In the genomic region with DNA sequence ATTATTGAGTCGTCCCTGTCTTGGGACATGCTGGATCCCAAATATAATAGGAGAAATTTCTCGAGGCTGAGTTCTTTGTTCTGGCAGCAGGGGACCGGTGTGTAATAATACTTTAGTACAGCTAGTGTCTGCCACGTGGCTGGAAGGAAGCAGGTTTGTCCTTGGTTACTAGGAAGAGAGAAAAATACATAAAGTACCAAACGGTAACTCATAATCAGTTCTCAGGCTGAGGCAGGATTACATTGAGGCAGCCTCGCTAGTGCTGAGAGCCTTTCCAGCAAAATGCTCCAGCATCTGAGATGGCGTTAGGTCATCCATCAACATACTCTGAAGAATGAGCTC, we compare ENCODE assay signal across 13 mouse cellular contexts. TPM values are rescaled to one million over a fixed set of nuclear protein-coding genes. Genes with fewer than 3 reads are reported as not detected.
DNase-seq lines count a peak whose midpoint lies in the region; ATAC-seq and TF ChIP-seq lines count a peak whose summit lies in the region.
"Had no signal": no experiment of that assay in that cellular context is flagged by ENCODE, and none has a peak within 500 bp of the region (broad histone marks: within the 10 kb centered on the region; RNA-seq: fewer than 3 reads in every experiment).

No protein-coding gene starts in this region.

- H3K27ac ChIP-seq in forebrain, embryonic 13.5 days: peak overlapping the region; percentile 17; the same call in 1 of the 2 replicates
- H3K27ac ChIP-seq in forebrain, embryonic 12.5 days: no peak overlapping the region
- peak overlapping the region; percentile 44; the same call in 1 of the 2 replicates for H3K27ac ChIP-seq in lung, embryonic 14.5 days (ENCODE audit: low read depth)
- H3K27ac ChIP-seq in forebrain, embryonic 14.5 days (ENCODE audit: low read depth, low read length): no peak overlapping the region
- peak overlapping the region; percentile 24; the same call in 1 of the 2 replicates for H3K27ac ChIP-seq in neural tube, embryonic 14.5 days (ENCODE audit: low read depth, low read length)

- H3K36me3 ChIP-seq in forebrain, embryonic 13.5 days (ENCODE audit: poor library complexity, severe bottlenecking): peaks cover 39% of the 10 kb centered on the region
- peaks cover 50% of the 10 kb centered on the region for H3K36me3 ChIP-seq in forebrain, embryonic 12.5 days (replicated peaks)
- H3K36me3 ChIP-seq in lung, embryonic 14.5 days (ENCODE audit: insufficient read depth): peaks cover 66% of the 10 kb centered on the region
- H3K36me3 ChIP-seq in forebrain, embryonic 14.5 days (ENCODE audit: control insufficient read depth, insufficient read depth, low read length): peaks cover 38% of the 10 kb centered on the region
- no peaks in the 10 kb centered on the region for H3K36me3 ChIP-seq in neural tube, embryonic 14.5 days (ENCODE audit: control insufficient read depth, insufficient read depth, low read length)

- no peak for TF ChIP-seq CTCF in lung, embryonic 14.5 days (IDR thresholded peaks at IDR 0.05; ENCODE audit: low read depth)

- peak; percentile 52 for ATAC-seq in forebrain, embryonic 13.5 days
- no peak; the same call in 1 of the 2 replicates for ATAC-seq in forebrain, embryonic 12.5 days (ENCODE audit: low FRiP score)
- peak; percentile 19; the same call in 1 of the 2 replicates for ATAC-seq in lung, embryonic 14.5 days (ENCODE audit: insufficient read depth)
- ATAC-seq in forebrain, embryonic 14.5 days: no peak
- no peak for ATAC-seq in neural tube, embryonic 14.5 days (ENCODE audit: low read depth)

- H3K4me2 ChIP-seq in forebrain, embryonic 13.5 days: no peak overlapping the region
- H3K4me2 ChIP-seq in forebrain, embryonic 12.5 days: no peak overlapping the region
- no peak overlapping the region for H3K4me2 ChIP-seq in lung, embryonic 14.5 days
- no peak overlapping the region for H3K4me2 ChIP-seq in forebrain, embryonic 14.5 days (ENCODE audit: low read length)
- H3K4me2 ChIP-seq in neural tube, embryonic 14.5 days (ENCODE audit: low read depth, low read length): no peak overlapping the region

- DNase-seq in lung, embryonic 14.5 days: peak; percentile 46
- DNase-seq in lung, postnatal 14 days: no peak
- peak; percentile 32 for DNase-seq in forebrain, embryonic 14.5 days (ENCODE audit: low spot score)
- DNase-seq in ovary, postnatal 36 days (ENCODE audit: low spot score): no peak
- DNase-seq in urinary bladder, postnatal 25 days (ENCODE audit: low spot score): no peak
- DNase-seq: adrenal gland, postnatal 10 days; cerebellum, adult 2 months; kidney, adult 8-10 months; layer of hippocampus, postnatal 36 days had no signal

- H3K9ac ChIP-seq in forebrain, embryonic 13.5 days: no peak overlapping the region
- H3K9ac ChIP-seq in forebrain, embryonic 12.5 days: no peak overlapping the region
- no peak overlapping the region for H3K9ac ChIP-seq in lung, embryonic 14.5 days
- H3K9ac ChIP-seq in forebrain, embryonic 14.5 days (ENCODE audit: low read length): no peak overlapping the region
- H3K9ac ChIP-seq in neural tube, embryonic 14.5 days (replicated peaks; ENCODE audit: low read depth, low read length): no peak overlapping the region

- H3K9me3 ChIP-seq in forebrain, embryonic 13.5 days (replicated peaks): no peaks in the 10 kb centered on the region
- H3K9me3 ChIP-seq in forebrain, embryonic 12.5 days: no peaks in the 10 kb centered on the region
- H3K9me3 ChIP-seq in lung, embryonic 14.5 days (ENCODE audit: low read depth, low read length): no peaks in the 10 kb centered on the region
- no peaks in the 10 kb centered on the region for H3K9me3 ChIP-seq in forebrain, embryonic 14.5 days (replicated peaks; ENCODE audit: control insufficient read depth, low read length)
- no peaks in the 10 kb centered on the region for H3K9me3 ChIP-seq in neural tube, embryonic 14.5 days (ENCODE audit: control insufficient read depth, low read length)

- peaks cover 12% of the 10 kb centered on the region; the same call in 1 of the 2 replicates for H3K4me1 ChIP-seq in forebrain, embryonic 13.5 days
- 0 out of 2 replicates have a peak, but pooled peaks cover 3% of the 10 kb centered on the region for H3K4me1 ChIP-seq in forebrain, embryonic 12.5 days
- H3K4me1 ChIP-seq in lung, embryonic 14.5 days (ENCODE audit: insufficient read depth): no peaks in the 10 kb centered on the region
- H3K4me1 ChIP-seq in forebrain, embryonic 14.5 days (ENCODE audit: control insufficient read depth, insufficient read depth, low read length): no peaks in the 10 kb centered on the region
- 0 out of 2 replicates have a peak, but pooled peaks cover 4% of the 10 kb centered on the region for H3K4me1 ChIP-seq in neural tube, embryonic 14.5 days (ENCODE audit: control insufficient read depth, insufficient read depth, low read length)

- H3K4me3 ChIP-seq in forebrain, embryonic 13.5 days: no peak overlapping the region
- no peak overlapping the region for H3K4me3 ChIP-seq in forebrain, embryonic 12.5 days (replicated peaks)
- no peak overlapping the region for H3K4me3 ChIP-seq in lung, embryonic 14.5 days (ENCODE audit: low read depth, low read length)
- H3K4me3 ChIP-seq in forebrain, embryonic 14.5 days (ENCODE audit: low read depth, low read length): no peak overlapping the region
- H3K4me3 ChIP-seq in neural tube, embryonic 14.5 days (ENCODE audit: low read depth, low read length): no peak overlapping the region
- H3K4me3 ChIP-seq: erythroblast, embryonic 14.5 days had no signal

- WGBS in forebrain, embryonic 13.5 days: 27% methylated on average over 7 of the region's 7 CpGs
- 38% methylated on average over 7 of the region's 7 CpGs for WGBS in forebrain, embryonic 12.5 days
- WGBS in lung, embryonic 14.5 days: 56% methylated on average over 7 of the region's 7 CpGs
- WGBS in forebrain, embryonic 14.5 days: 30% methylated on average over 7 of the region's 7 CpGs
- WGBS in neural tube, embryonic 14.5 days: 43% methylated on average over 7 of the region's 7 CpGs

- no peaks in the 10 kb centered on the region for H3K27me3 ChIP-seq in forebrain, embryonic 13.5 days
- H3K27me3 ChIP-seq in forebrain, embryonic 12.5 days: no peaks in the 10 kb centered on the region
- no peaks in the 10 kb centered on the region for H3K27me3 ChIP-seq in lung, embryonic 14.5 days (ENCODE audit: insufficient read depth, low read length)
- no peaks in the 10 kb centered on the region for H3K27me3 ChIP-seq in forebrain, embryonic 14.5 days (replicated peaks; ENCODE audit: control insufficient read depth, insufficient read depth, low read length)
- H3K27me3 ChIP-seq in neural tube, embryonic 14.5 days (ENCODE audit: control insufficient read depth, insufficient read depth, low read length): no peaks in the 10 kb centered on the region

RNA-seq across cellular contexts. Expression of a gene that starts 17.6 kb away (rescaled TPM):
- polyA plus RNA-seq in forebrain, embryonic 13.5 days (2015; fragmentation: Nextera tagmentation; extraction: Ambion mirVana): 365 and 378 TPM in 2 replicates
- polyA plus RNA-seq in forebrain, embryonic 12.5 days (2016; fragmentation: Nextera tagmentation; extraction: Ambion mirVana): 380 and 382 TPM in 2 replicates
- 684 and 700 TPM in 2 replicates for polyA plus RNA-seq in lung, embryonic 14.5 days (2014; fragmentation: Nextera tagmentation; extraction: Ambion mirVana)
- 209 and 304 TPM in 2 replicates for polyA plus RNA-seq in forebrain, embryonic 14.5 days (2014; fragmentation: Nextera tagmentation; extraction: Ambion mirVana)
- 30.0 and 47.0 TPM in 2 replicates for polyA plus RNA-seq in neural tube, embryonic 14.5 days (2014; fragmentation: Nextera tagmentation; extraction: Ambion mirVana)

Comparison
In these comparisons a context has a peak if more than half of its experiments do, and no peak if none do; other contexts are left out.
1. ATAC-seq: peak in forebrain, embryonic 13.5 days (single experiment) and lung, embryonic 14.5 days (single experiment); none in forebrain, embryonic 12.5 days (single experiment), forebrain, embryonic 14.5 days (single experiment) and neural tube, embryonic 14.5 days (single experiment).
2. H3K27ac ChIP-seq: peak in forebrain, embryonic 13.5 days (single experiment), lung, embryonic 14.5 days (single experiment) and neural tube, embryonic 14.5 days (single experiment); none in forebrain, embryonic 12.5 days (single experiment) and forebrain, embryonic 14.5 days (single experiment).
3. DNase-seq: peak in lung, embryonic 14.5 days (single experiment) and forebrain, embryonic 14.5 days (single experiment); none in lung, postnatal 14 days (single experiment), ovary, postnatal 36 days (single experiment) and urinary bladder, postnatal 25 days (single experiment).